Mouse (Mus musculus) leukemia stem cell, adult 10-12 weeks (primary cell): Measurements from ENCODE around the gene Map9. TPM values are rescaled to one million over a fixed set of nuclear protein-coding genes. Genes with fewer than 3 reads are reported as not detected.

Experiments used
- polyA plus RNA-seq: library from polyadenylated mRNA; stranded (reverse); fragments of >175 nt; gene quantifications from 2 replicates; pipeline ENCODE4 v1.2.3, GENCODE M21; 2012; ENCODE audit warnings: low replicate concordance

Gene Map9
- polyA plus RNA-seq: not detected in 2 replicates

DNA sequence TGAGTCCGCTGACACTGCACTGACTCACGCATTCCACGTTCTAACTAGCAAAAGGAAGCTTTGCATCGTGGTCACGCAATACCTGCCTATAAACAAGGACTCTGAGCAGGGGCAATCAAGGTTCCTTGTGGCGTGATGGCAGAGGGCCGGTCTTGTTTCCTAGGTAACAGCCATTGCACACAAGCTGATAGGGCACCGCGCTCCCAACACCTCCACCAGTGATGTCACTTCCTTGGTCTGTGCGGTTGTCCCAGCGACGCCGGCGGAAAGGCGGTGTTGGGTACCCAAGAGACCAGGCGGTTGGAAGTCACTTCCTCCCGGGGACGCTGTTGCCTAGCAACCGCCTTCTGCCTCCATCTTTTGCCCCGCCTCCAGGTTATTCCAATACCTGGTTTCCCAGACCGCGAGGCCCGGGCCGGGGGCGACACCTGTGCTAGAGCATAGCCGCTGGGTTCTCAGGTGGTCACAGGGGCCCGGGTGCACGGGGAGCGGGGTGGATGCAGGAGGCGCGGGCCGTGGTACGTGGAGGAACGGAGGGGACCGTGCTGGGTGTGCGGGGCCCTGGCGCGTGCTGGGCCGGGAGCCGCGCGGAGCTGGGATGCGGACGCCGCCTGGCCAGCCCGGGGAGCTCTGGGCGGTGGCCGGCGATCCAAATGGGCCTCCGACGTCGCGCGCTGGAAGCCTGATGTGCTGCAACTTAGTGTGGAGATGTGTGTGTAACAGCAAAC lies at the start of gene Map9:
Gene Map9, plus strand, starts transcription at position 248 of the 728 bp plus-strand sequence.

Other genes with a start within 250 kb of the Map9 start
- gene Gucy1a1, start 212.3 kb upstream of the Map9 start, polyA plus RNA-seq: 0.63 TPM in 1 of 2 replicates, not detected in the other
- gene Npy2r, start 190.0 kb downstream of the Map9 start, polyA plus RNA-seq: not detected in 2 replicates